In genomic region chr10:77182804-77183331, GRCm38 (mm10) we compare ENCODE assay signal across 11 mouse cellular contexts. TPM values are rescaled to one million over a fixed set of nuclear protein-coding genes. Genes with fewer than 3 reads are reported as not detected.
DNase-seq lines count a peak whose midpoint lies in the region; ATAC-seq and TF ChIP-seq lines count a peak whose summit lies in the region.
"Had no signal": no experiment of that assay in that cellular context is flagged by ENCODE, and none has a peak within 500 bp of the region (broad histone marks: within the 10 kb centered on the region; RNA-seq: fewer than 3 reads in every experiment).

No protein-coding gene starts in this region.

- H3K9ac ChIP-seq in liver, embryonic 11.5 days (ENCODE audit: low read depth, low read length): no peak overlapping the region
- no peak overlapping the region for H3K9ac ChIP-seq in liver, embryonic 15.5 days

- no peaks in the 10 kb centered on the region for H3K36me3 ChIP-seq in liver, embryonic 11.5 days (ENCODE audit: control insufficient read depth, insufficient read depth, low read length)
- no peaks in the 10 kb centered on the region for H3K36me3 ChIP-seq in liver, embryonic 15.5 days (replicated peaks)
- H3K36me3 ChIP-seq in thymus, adult 2 months (ENCODE audit: control insufficient read depth, insufficient read depth, low read length): no peaks in the 10 kb centered on the region

- H3K4me1 ChIP-seq in liver, embryonic 11.5 days (replicated peaks; ENCODE audit: control insufficient read depth, insufficient read depth, low read length): peaks cover 2% of the 10 kb centered on the region; the same call in 1 of the 2 replicates
- no peaks in the 10 kb centered on the region for H3K4me1 ChIP-seq in liver, embryonic 15.5 days (replicated peaks)
- H3K4me1 ChIP-seq in thymus, adult 2 months (replicated peaks; ENCODE audit: control insufficient read depth, insufficient read depth, low read length): no peaks in the 10 kb centered on the region

- no peak overlapping the region for H3K27ac ChIP-seq in liver, embryonic 11.5 days (ENCODE audit: low read depth, low read length)
- no peak overlapping the region for H3K27ac ChIP-seq in liver, embryonic 15.5 days (replicated peaks)
- H3K27ac ChIP-seq in thymus, adult 2 months (ENCODE audit: control insufficient read depth, insufficient read depth, low read length): no peak overlapping the region

- TF ChIP-seq POLR2A in thymus, adult 2 months (IDR thresholded peaks at IDR 0.05; ENCODE audit: control insufficient read depth, extremely low read depth, insufficient read depth, low read length, poor library complexity): no peak

- no peak overlapping the region for H3K4me3 ChIP-seq in liver, embryonic 11.5 days (ENCODE audit: low read depth, low read length)
- no peak overlapping the region for H3K4me3 ChIP-seq in liver, embryonic 15.5 days (replicated peaks)
- no peak overlapping the region for H3K4me3 ChIP-seq in thymus, adult 2 months (ENCODE audit: control insufficient read depth, insufficient read depth, low read length)

- TF ChIP-seq CTCF in thymus, adult 2 months (IDR thresholded peaks at IDR 0.05; ENCODE audit: borderline replicate concordance, control insufficient read depth, extremely low read depth, insufficient read depth, low read length, poor library complexity): no peak

- no peak overlapping the region for H3K4me2 ChIP-seq in liver, embryonic 11.5 days
- H3K4me2 ChIP-seq in liver, embryonic 15.5 days: no peak overlapping the region

- peak; percentile 64 for ATAC-seq in liver, embryonic 11.5 days (replicated peaks; ENCODE audit: low FRiP score)
- 0 out of 2 replicates have a peak, but pooled peaks have one; percentile 40 for ATAC-seq in liver, embryonic 15.5 days (ENCODE audit: insufficient read depth)

- no peaks in the 10 kb centered on the region for H3K27me3 ChIP-seq in liver, embryonic 11.5 days (replicated peaks; ENCODE audit: control insufficient read depth, insufficient read depth, low read length)
- peaks cover 4% of the 10 kb centered on the region; the same call in 1 of the 2 replicates for H3K27me3 ChIP-seq in liver, embryonic 15.5 days
- no peaks in the 10 kb centered on the region for H3K27me3 ChIP-seq in thymus, adult 2 months (ENCODE audit: control insufficient read depth, insufficient read depth, low read length)

- peak; percentile 52 for DNase-seq in adrenal gland, adult 2 months
- no peak for DNase-seq in adrenal gland, postnatal 4 days (ENCODE audit: low spot score in 2 of 2)
- DNase-seq in liver, embryonic 11.5 days (ENCODE audit: low spot score): no peak
- no peak for DNase-seq in liver
- peak; percentile 16 to 55 for DNase-seq in adrenal gland, postnatal 36 days
- no peak for DNase-seq in cerebellum, postnatal 4 days (ENCODE audit: low spot score in 2 of 2)
- DNase-seq in thymus, adult 2 months: no peak
- DNase-seq: cerebellum, adult 18-20 months; gastrocnemius, postnatal 10 days; kidney, adult 8-10 months had no signal

- 58% methylated on average over 3 of the region's 3 CpGs for WGBS in liver, embryonic 11.5 days
- WGBS in liver, embryonic 15.5 days (ENCODE audit: insufficient replicate concordance): 39% methylated on average over 3 of the region's 3 CpGs
- WGBS in thymus, adult 2 months: 82% methylated on average over 3 of the region's 3 CpGs

- H3K9me3 ChIP-seq in liver, embryonic 11.5 days (ENCODE audit: control insufficient read depth, low read length): no peaks in the 10 kb centered on the region
- H3K9me3 ChIP-seq in liver, embryonic 15.5 days (replicated peaks): no peaks in the 10 kb centered on the region

RNA-seq across cellular contexts. Expression of gene Col18a1, which starts 16.5 kb away (rescaled TPM):
- total RNA-seq in adrenal gland, adult 2 months (2021): 10 to 100 TPM; 26.7 to 40.0 TPM
- polyA plus RNA-seq in adrenal gland, adult 2 months (2012; rRNA removed): 75.8 and 78.8 TPM in 2 replicates
- total RNA-seq in adrenal gland, postnatal 4 days (2021): 10 to 100 TPM; 96.8 to 99.4 TPM
- 55.3 and 60.2 TPM in 2 replicates for polyA plus RNA-seq in liver, embryonic 11.5 days (2014; fragmentation: Nextera tagmentation; extraction: Ambion mirVana)
- 10 to 100 TPM; 22.9 to 44.0 TPM for total RNA-seq in adrenal gland, postnatal 36 days (2021)
- polyA plus RNA-seq in liver, embryonic 15.5 days (2015; fragmentation: Nextera tagmentation; extraction: Ambion mirVana): 66.0 and 88.2 TPM in 2 replicates
- polyA plus RNA-seq in thymus, adult 2 months (2012; rRNA removed): 19.8 and 20.7 TPM in 2 replicates

Comparison
In these comparisons a context has a peak if more than half of its experiments do, and no peak if none do; other contexts are left out.
1. DNase-seq: peak in adrenal gland, adult 2 months (single experiment) and adrenal gland, postnatal 36 days (2 of 2); none in adrenal gland, postnatal 4 days (0 of 2), liver, embryonic 11.5 days (single experiment), liver (single experiment), cerebellum, postnatal 4 days (0 of 2) and thymus, adult 2 months (single experiment).